Mouse (Mus musculus) liver, adult 2 months (tissue): Measurements from ENCODE around the gene Dlgap5. TPM values are rescaled to one million over a fixed set of nuclear protein-coding genes. Genes with fewer than 3 reads are reported as not detected.

ENCODE experiments used
- DNase-seq: peaks from one replicate; pipeline ENCODE4 v3.0.0-alpha.2; 2011; ENCODE audit warnings: low read depth, low spot score; ENCODE audit errors: extremely low read depth
- H3K27ac ChIP-seq: fragments of 200-500 bp; replicated peaks from 2 replicates; pipeline ENCODE4 v1.5.1; 2012; ENCODE audit warnings: low read depth, mild to moderate bottlenecking, control low read depth, inconsistent platforms, low read length; ENCODE audit not compliant: insufficient read depth
- H3K27me3 ChIP-seq: fragments of 200-500 bp; 2 replicates; pipeline ENCODE4 v1.6.1; 2012; ENCODE audit warnings: mild to moderate bottlenecking, moderate library complexity, low read length, inconsistent platforms; ENCODE audit not compliant: control insufficient read depth, insufficient read depth
- H3K36me3 ChIP-seq: fragments of 200-500 bp; 2 replicates; pipeline ENCODE4 v1.6.1; 2012; ENCODE audit warnings: low read length, inconsistent platforms; ENCODE audit not compliant: control insufficient read depth, insufficient read depth
- H3K4me1 ChIP-seq: fragments of 200-500 bp; 2 replicates; pipeline ENCODE4 v1.6.1; 2011; ENCODE audit warnings: low read length; ENCODE audit not compliant: control insufficient read depth, insufficient read depth
- H3K4me3 ChIP-seq: fragments of 200-500 bp; 2 replicates; pipeline ENCODE4 v1.5.1; 2011; ENCODE audit warnings: low read depth, mild to moderate bottlenecking, control low read depth, low read length, moderate library complexity; ENCODE audit not compliant: insufficient read depth
- H3K79me2 ChIP-seq: fragments of 200-500 bp; 2 replicates; pipeline ENCODE4 v1.6.1; 2012; ENCODE audit warnings: inconsistent platforms, mild to moderate bottlenecking, low read length, moderate library complexity; ENCODE audit not compliant: control insufficient read depth, insufficient read depth
- H3K9ac ChIP-seq: fragments of 200-500 bp; 2 replicates; pipeline ENCODE4 v1.6.1; 2012; ENCODE audit warnings: low read depth, mild to moderate bottlenecking, control low read depth, inconsistent platforms, low read length
- CTCF ChIP-seq: fragments of 200-500 bp; IDR thresholded peaks from 2 replicates; pipeline ENCODE4 v1.5.1; 2011; ENCODE audit warnings: low read depth, low read length, control low read depth
- POLR2A ChIP-seq: fragments of 200-500 bp; IDR thresholded peaks from 2 replicates; pipeline ENCODE4 v1.6.1; 2011; ENCODE audit warnings: low read length, control low read depth; ENCODE audit not compliant: insufficient read depth; ENCODE audit errors: extremely low read depth
- WGBS: fragments of 180-500 bp; shearing (Covaris S2); methylation state at CpG from one replicate; pipeline ENCODE4 v1.1.7; 2018; 5-methylcytosine and 5-hydroxymethylcytosine counted together
- polyA plus RNA-seq: library from polyadenylated mRNA; depleted of rRNA; stranded (reverse); fragments of >200 nt; gene quantifications from 2 replicates; pipeline ENCODE4 v1.2.3, GENCODE M21; 2012
- total RNA-seq: library from RNA; depleted of rRNA; stranded (reverse); fragments of >200 nt; gene quantifications from 2 replicates; pipeline ENCODE4 v1.2.3, GENCODE M21; 2014

The Dlgap5 gene
- total and polyA plus RNA-seq, 2 experiments = 0.04 to 0.74 TPM

- Histone ChIP-seq H3K27ac (no peak overlapping the region), H3K27me3 (no peaks in the 10 kb centered on the region), H3K79me2 (no peaks in the 10 kb centered on the region), H3K4me3 (no peak overlapping the region), H3K9ac (no peak overlapping the region), H3K4me1 (no peaks in the 10 kb centered on the region), H3K36me3 (no peaks in the 10 kb centered on the region)
- DNase-seq = peak; percentile 13
- peak; percentile 54 for TF ChIP-seq CTCF
- TF ChIP-seq POLR2A = no peak
These were observed 14.8 kb upstream of the Dlgap5 start for GRCm38 (mm10) chr14:47432987-47433386.

GRCm38 (mm10) chr14:47422466-47422865, 4.3 kb upstream of the Dlgap5 start:
- Histone ChIP-seq H3K4me3 (no peak overlapping the region), H3K4me1 (0 out of 2 replicates have a peak, but pooled peaks cover 2% of the 10 kb centered on the region), H3K79me2 (no peaks in the 10 kb centered on the region), H3K36me3 (no peaks in the 10 kb centered on the region), H3K27me3 (no peaks in the 10 kb centered on the region), H3K27ac (no peak overlapping the region), H3K9ac (no peak overlapping the region)
- TF ChIP-seq CTCF = no peak
- TF ChIP-seq POLR2A = no peak
- DNase-seq = no peak
- WGBS = 77% methylated on average over 4 of the region's 4 CpGs

DNA sequence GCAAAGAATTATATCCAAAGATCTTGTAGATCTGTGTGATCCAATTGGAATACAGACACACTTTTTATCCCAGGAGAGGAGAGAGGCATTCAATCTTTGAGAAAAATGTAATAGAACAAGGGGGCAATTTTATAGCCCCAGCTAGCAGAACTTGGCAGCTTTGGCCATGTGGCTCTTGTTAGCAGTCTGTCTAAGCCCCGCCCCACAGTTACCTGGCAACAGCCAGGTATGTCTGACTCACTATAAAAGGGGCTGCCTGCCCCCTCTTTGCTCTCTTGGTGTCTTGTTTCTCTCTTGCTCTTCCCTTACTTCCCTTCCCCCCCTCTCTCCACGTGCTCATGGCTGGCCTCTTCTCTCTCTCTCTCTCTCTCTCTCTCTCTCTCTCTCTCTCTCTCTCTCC, 3.4 kb upstream of the Dlgap5 start:
- TF ChIP-seq CTCF (no peak), POLR2A (no peak)
- no peak for DNase-seq
- Histone ChIP-seq H3K27me3 (no peaks in the 10 kb centered on the region), H3K4me1 (0 out of 2 replicates have a peak, but pooled peaks cover 2% of the 10 kb centered on the region), H3K9ac (no peak overlapping the region), H3K27ac (no peak overlapping the region), H3K36me3 (no peaks in the 10 kb centered on the region), H3K79me2 (no peaks in the 10 kb centered on the region), H3K4me3 (no peak overlapping the region)
- WGBS = 44% methylated on average over 2 of the region's 2 CpGs

DNA sequence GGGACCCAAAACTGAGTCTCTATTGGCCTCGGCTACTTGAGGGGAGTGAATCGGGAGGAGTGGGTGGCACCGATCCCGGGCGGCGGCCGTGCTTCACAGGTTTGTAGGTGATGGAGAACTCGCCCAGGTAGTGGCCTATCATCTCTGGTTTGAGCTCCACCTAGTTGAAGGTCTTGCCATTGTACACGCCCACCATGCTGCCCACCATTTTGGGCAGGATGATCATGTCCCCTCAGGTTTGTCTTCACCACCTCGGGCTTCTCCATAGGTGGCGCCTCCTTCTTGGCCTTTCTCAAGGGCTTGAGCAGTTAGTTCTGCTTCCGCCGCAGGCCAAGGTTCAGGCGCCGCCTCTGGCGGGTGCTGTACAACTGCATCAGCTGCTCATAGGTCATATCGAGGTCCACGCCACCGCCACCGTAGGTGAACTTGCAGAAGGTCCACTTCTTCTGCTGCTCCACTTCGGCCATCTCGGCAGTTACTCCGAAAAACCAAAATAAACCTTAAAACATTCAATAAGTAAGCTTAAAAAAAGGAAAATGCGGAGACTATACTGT, 1.6 kb upstream of the Dlgap5 start:
- H3K27me3 ChIP-seq = no peaks in the 10 kb centered on the region
- WGBS = 95% methylated on average over 24 of the region's 24 CpGs
- 0 out of 2 replicates have a peak, but pooled peaks cover 2% of the 10 kb centered on the region for H3K4me1 ChIP-seq
- no peak for DNase-seq
- TF ChIP-seq POLR2A = no peak
- TF ChIP-seq CTCF = no peak
- H3K9ac ChIP-seq = no peak overlapping the region
- H3K4me3 ChIP-seq = no peak overlapping the region
- no peak overlapping the region for H3K27ac ChIP-seq
- no peaks in the 10 kb centered on the region for H3K79me2 ChIP-seq
- H3K36me3 ChIP-seq = no peaks in the 10 kb centered on the region

DNA sequence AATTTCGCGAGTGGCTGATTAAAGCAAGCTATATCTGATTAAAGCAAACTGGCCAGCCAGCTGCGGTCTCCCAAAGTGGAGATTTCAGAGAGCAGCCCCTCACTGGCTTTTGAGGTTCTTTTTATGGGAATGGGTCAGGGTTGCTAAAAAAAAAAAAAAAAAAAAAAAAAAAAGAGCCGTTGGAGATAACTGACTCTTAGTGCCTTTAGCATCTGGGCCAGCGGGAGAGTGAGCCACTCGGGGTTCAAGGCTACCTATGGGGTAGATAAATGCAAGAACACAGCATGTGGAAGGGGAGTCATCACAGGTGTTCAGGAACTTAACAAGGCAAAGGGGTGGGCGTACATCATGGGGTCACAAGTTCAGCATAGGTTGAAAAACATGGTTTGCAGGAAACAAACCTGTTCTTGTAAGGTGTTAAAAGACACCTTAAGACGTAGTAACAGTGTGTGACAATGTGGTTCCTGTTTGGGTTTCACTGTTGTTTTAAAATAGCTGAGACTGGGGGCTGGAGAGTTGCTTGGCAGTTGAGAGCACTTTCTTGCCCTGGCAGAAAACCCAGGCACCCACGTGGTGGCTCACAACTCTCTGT, 923 bp upstream of the Dlgap5 start:
- TF ChIP-seq POLR2A (no peak), CTCF (no peak)
- Histone ChIP-seq H3K79me2 (no peaks in the 10 kb centered on the region), H3K27ac (no peak overlapping the region), H3K36me3 (no peaks in the 10 kb centered on the region), H3K4me1 (0 out of 2 replicates have a peak, but pooled peaks cover 2% of the 10 kb centered on the region), H3K4me3 (no peak overlapping the region), H3K9ac (no peak overlapping the region), H3K27me3 (no peaks in the 10 kb centered on the region)
- DNase-seq = no peak
- 90% methylated on average over 9 of the region's 9 CpGs for WGBS

- Histone ChIP-seq H3K79me2 (no peaks in the 10 kb centered on the region), H3K9ac (no peak overlapping the region), H3K4me3 (no peak overlapping the region), H3K27ac (no peak overlapping the region), H3K27me3 (no peaks in the 10 kb centered on the region), H3K4me1 (0 out of 2 replicates have a peak, but pooled peaks cover 2% of the 10 kb centered on the region), H3K36me3 (no peaks in the 10 kb centered on the region)
- no peak for DNase-seq
- TF ChIP-seq CTCF = no peak
- no peak for TF ChIP-seq POLR2A
- 28% methylated on average over 5 of the region's 5 CpGs for WGBS
These were observed 422 bp upstream of the Dlgap5 start for GRCm38 (mm10) chr14:47418666-47418991.
